Mouse (Mus musculus) lung, postnatal 10 days (tissue): Measurements from ENCODE around the gene Procr.

Experiments used
- DNase-seq: peaks from one replicate; pipeline ENCODE4 v3.0.0; 2021

The Procr gene

DNA sequence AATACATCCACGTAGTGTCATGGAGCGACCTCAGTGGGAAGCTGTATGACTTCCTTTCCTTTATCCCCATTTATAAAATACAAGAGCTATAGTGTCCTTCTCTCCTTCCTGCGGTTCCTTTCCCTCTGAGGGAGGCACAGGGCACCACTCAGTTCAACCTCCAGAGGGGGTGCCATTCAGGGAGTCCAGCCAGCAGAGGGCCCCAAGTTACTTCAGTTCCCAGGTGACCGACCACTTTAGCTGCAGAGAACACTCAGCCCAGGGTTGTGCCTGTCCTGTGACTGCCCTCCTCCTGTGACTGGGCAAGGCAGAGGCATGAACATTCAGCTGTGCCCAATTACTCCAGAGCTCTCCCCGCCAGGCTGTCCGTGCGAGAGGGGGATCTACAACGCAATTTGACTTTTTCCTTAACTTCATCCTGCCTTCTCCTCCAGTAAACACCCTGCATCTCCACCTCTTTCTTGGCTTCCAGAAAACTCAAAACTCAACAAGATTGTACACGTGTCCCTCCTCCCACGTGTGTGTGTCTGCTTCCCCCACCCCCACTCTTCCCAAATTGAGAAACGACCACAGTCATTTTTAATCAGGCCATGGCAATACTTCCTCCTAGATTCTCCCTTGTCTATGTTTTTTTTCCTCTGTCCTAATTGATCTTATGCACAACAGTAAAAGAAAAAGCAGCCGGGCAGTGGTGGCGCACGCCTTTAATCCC, 6.1 kb downstream of the Procr start:
- peak; percentile 13 for DNase-seq

DNA sequence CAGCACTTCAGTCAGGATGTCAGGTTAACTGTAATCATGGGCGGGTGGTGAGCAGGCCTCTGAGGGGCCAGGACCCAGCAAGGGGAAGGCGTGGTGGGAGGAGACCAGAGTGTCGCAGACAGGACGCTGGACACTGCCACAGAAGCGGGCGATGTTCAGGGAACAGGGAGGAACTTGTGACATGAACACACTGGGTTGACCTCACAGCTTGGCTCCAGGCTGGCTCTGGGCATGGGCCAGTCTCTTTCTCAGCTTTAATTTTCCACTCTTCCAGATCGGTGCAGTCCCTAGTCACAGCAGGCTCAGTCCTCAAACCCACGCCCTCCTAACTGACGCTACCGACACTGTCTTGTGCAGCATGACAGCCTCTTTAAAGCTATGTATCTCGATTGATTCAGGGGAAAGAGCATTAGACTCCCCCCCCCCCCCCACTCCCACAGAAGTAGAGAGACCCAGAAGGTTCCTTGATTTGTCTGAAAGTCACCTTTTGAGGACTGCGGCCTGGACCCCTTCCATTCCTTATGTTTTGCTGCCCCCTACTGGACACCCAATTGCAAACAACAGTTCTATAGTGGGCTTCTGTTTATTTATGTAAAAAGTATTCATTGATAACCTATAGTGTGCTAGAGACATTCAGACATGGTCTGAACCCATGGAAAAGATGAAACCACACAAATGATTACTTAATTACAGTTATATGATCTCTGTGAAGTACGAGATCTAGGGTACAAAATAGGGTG, 13.9 kb downstream of the Procr start:
- DNase-seq: peak; percentile 81

DNA sequence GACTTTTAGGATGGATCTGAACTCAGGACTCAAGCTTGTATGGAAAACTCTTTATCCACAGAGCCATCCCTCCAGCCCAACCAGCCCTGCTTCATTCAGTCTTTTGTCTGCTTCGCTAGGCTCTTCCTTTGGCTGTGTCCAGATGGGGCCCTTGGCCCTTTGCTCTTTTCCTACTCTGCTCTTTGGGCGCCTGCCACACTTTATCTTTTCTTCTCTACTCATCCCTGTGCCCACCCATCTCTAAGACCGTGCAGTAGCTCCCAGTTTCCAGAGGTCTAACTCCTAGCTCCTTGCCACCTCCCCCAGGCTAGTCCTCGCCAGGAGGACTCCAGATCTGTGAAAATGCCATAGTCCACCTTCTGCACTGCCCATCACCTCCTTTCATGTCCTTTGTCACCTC, 22.7 kb downstream of the Procr start:
- no peak for DNase-seq

DNA sequence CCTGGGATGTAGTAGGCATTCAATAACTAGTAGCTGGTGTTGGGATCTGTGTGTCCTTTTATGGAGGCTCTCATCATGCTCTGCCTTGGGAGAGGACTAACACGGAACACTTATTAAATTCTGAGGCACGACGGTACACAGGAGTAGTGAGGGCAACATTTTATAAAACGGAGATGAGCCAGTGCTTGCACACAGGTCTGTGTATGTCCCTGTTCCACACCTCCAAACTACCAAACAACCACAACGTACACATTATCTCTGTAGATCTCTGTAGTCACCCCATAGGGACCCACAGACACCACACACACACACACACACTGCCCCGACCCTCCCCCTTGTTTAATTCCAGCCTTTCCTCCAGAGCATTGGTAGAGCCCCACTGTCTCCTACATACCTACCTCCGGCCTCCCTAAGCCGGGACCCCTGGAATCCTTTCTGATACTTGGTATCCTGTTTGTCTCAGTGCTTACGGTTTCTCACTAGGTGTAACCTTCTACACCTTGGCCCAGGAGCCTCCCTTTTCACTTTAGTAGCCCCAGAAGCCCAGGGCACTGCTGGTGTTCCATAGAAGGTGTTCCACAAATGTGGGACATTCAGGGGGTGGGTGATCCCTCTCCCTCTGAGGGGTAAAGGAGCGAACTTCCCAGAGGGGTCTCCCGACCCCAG, 23.5 kb downstream of the Procr start:
- no peak for DNase-seq

DNA sequence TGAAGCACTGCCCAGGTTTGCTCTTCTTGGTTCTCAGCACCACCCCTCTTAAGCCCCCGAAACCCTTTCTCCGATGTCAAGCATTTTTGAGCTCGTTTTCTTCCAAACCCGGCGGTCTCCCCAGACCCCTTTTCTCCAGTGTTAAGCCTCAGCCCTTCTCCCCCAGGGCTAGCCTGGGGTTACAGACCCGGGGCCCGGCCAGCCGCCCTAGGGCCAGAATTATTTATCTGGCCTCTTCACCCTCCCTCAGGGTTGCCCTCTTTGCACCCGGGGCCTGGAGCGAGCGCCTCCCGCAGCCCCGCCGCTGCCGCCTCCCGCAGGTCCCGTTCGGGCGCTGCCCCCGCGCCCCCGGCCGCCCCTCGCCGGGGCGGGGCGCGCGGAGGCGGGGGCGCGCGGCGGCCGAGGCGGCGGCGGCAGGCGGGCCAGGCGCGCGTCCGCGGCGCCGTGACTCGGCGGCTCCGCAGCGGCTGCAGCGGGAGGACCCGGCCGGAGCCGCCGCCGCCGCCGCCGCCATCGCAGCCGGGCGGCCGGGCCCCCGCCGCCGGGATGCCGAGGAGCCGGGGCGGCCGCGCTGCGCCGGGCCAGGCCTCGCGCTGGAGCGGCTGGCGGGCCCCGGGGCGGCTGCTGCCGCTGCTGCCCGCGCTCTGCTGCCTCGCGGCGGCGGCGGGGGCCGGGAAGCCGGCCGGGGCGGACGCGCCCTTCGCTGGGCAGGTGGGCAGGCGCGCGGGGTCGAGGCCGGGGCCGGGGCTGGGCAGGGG, 24.2 kb downstream of the Procr start, which contains the start of gene Mmp24:
Gene Mmp24 (plus strand): TSS at position 416 of the 758 bp plus-strand sequence.
- no peak for DNase-seq

DNA sequence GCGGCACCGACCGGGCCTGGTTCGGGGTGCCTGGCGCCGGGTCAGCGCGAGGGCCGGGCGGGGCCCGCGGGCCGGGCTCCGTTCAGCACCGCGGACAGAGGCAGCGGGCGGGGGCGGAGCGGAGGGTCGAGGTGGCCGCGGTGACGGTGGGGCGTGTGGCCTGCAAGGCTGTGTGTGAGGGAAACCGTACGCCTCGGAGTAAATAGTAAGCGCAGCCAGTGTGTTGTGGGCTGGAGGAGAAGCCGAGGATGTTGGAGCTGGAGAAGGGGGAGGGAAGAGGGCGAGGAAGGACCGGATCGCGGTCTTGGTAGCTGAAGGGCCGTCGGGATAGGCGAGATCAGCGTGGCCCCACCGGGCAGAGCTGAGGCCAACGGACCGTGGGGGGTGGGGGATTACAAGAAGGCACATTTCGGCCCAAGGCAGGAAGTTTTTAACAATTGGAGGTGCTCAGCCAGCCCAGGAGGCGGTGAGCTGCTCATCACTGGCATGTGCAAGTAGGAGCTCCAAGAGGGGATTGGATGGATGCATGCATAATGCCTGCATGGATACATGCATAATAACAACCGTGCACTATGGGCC, 24.9 kb downstream of the Procr start:
- peak; percentile 79 for DNase-seq

DNA sequence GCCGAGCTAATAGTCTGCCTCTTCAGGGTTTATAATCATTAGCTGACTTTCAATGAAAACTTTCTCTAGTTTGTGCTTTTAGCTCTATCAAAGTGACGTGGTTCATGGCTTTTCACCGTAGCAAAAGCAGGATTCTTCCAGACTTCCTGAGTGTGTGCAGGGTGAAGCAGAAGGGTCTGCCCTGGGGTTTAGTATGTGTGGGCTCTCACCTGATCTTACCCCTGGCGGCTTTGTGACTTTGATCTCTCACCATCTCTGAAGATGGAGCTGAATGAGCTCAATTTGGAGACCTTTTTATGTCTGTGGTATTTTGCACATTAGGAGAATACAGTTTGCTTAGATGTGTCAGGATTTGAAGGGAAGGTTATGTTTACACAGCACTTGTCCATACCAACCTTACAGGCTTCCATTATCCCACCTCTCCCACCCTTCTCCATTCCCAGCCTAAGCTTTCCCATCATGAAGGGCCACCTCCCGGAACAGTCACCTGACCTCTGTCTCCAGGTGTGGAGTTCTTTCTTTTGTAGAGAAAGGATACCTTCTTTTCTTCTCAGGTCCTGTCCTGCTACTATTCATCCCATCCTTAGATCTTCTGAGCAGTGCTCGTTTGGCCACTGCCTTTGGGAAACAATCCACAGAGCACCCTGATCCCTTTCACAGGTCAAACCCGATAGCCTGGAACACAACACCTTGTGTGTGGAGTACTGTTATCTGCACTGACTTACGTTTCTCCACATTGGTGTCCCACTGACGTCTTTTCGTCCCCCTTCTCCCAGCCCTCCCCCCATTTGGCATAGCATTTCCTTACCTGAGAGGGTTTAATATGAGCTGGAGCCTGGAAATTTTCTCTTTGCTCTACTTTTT, 26.1 kb downstream of the Procr start:
- DNase-seq: no peak

DNA sequence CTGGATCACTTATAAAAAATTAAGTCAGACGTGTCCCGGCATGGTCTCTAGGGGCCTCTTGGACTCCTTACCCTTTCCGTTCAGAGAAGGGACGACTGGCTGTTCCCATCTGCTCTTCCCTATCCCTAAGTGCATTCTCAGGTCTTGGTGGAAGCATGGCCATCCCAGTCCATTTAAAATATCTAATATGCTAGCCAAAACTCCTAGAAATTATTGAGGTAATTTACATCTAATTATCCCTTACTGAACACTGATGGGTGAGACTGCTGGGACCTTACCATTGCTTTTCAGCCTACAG, 26.7 kb downstream of the Procr start:
- DNase-seq: no peak

DNA sequence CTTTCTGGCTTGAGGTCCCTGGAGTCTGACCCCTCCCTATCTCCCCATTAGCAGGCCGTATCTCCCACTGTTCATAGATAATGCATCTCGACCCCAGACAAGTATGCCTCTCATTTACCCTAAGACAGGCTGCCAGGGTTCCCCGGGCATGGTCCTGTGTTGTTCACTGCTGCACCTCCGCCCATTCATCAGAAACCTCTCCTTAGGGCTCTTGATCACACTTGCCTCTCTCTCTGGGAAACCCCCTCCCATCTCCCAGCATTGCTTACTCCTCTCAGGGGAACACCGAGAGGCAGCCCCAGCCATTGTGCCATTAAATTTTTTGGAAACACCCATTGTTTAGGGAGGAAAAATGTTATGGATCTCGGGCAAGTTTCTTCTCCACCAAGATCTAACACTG, 27.1 kb downstream of the Procr start:
- DNase-seq: no peak

DNA sequence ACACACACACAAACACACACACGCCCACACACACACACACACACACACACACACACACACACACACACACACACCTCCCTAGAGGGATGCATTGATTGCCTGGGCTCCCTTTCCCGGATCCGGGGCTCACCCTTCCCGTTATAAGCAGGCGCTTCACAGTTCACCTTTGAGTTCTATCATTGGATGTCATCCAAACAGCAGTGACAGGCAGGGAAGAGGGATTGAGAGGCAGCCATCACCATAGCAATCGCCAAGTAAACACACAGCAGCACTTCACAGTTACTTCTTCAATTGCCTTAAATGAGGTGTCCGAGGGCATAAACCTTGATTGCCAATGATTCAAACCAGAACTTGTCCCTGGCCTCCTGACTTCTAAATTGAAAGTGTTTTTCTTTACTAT, 28.1 kb downstream of the Procr start:
- no peak for DNase-seq

DNA sequence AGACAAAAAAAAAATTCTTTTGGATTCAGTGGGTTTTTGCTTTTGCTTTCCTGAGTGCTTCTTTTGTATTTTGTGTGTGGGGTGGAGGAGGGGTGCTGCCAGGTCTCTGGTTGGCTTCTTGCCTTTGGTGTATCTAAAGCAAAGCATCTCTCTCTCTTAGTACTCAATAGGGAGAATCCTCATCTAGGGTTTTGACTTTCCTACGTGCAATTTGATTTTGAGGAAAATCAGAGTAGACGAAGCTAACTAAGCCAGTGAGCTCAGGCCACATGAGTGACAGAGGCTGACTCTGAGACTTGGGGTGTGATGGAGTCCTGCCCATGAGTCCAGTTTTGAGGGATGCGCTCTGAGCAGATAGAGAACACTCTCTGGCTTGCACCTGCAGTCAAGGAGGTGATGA, 28.6 kb downstream of the Procr start:
- DNase-seq: no peak

DNA sequence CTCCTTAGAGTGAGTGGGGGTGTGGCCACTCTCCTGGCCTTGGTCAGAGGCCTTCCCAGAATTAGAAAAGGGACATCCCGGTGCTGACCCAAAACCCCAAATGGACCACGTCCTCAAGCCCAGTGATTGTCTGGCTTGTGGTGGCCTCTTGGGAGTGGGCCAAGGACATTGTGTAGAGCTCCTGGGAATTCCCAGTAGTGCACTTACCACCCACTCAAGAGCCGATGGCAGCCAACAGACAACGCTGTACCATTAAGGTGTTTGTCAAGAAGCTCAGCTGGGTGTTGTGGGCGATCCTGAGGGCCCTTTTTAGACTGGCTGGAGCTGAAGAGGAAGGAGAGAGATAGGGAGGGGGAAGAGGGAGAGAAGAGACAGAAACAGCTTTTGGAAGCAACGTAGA, 33.6 kb downstream of the Procr start:
- no peak for DNase-seq

DNA sequence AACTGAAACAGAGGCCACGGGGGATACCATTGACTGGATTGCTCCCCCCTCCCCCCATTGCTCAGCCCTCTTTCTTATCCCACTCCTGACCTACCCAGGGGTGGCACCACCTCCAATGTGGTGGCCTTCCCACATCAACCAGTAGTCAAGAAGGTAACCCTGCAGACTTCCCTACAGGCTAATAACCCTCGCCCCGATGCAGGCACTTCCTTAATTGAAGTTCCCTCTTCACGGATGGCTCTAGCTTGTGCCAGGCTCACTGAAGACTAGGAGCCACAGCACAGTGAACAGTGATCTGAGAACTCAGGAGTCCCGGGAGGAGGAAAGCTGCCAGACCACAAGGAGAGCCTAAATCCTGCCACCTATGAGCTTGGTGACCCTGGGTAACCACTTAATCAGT, 36.0 kb downstream of the Procr start:
- DNase-seq: no peak

DNA sequence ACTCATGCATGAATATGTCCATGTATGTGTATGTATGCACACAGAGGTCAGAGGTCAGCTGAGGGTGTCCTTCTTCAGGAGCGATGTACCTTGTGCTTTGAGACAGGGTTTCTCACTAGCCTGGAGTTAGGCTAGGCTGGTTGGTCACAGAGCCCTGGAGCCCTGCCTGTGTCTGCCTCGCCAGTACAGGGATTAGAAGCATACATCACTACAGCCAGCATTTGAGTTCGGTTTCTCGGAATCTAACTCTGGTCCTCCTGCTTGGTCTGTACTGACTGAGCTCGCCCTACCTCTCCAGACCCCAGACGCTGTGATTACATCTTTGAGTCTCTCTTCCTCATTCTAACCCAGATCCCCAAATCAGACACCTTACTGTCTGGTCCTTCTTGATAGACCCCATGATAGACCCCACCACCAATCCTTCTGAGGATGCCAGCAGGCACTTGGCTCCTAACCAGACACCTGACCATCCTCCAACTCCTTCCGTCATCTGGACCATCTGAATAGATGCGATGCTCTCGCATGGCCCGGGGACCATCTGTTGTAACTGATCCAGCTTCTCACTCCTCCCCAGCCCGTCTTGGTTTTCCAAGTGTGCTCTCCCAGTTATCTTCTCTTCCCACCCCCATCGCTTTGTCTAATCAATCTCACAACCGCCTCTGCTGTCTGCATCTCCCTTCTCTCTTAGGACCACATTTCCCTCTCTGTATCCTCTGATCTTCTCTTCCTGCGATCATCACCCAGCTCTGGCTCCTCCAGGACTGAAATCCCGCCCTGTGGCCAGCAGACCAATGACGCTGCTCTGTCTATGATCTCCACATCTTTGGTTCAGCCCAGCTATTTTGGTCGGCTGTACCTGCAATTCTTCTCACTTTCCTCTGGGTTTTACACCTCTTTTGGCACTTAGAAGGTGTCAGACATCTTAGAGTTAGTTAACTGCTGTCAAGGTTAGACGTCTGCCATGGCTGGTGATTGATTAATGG, 37.3 kb downstream of the Procr start:
- no peak for DNase-seq

DNA sequence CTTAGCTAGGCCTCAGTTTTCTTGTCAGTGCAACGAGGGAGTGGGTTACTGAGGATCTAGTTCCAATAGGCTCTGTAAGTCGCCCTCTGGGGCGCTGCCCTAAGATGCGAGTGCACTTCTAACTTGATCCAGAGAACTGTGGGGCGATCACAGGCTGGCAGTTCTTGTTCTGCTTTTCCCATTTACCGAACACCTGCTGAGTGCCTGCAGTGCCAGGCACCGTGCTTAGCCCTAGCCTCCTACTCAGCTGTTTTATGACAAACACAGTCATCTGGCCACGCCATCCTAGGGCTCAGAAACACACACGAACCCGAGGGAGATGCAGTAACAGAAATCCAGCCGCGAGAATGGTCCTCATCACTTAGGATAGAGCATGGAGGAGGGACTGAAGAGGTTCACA, 42.0 kb downstream of the Procr start:
- no peak for DNase-seq

DNA sequence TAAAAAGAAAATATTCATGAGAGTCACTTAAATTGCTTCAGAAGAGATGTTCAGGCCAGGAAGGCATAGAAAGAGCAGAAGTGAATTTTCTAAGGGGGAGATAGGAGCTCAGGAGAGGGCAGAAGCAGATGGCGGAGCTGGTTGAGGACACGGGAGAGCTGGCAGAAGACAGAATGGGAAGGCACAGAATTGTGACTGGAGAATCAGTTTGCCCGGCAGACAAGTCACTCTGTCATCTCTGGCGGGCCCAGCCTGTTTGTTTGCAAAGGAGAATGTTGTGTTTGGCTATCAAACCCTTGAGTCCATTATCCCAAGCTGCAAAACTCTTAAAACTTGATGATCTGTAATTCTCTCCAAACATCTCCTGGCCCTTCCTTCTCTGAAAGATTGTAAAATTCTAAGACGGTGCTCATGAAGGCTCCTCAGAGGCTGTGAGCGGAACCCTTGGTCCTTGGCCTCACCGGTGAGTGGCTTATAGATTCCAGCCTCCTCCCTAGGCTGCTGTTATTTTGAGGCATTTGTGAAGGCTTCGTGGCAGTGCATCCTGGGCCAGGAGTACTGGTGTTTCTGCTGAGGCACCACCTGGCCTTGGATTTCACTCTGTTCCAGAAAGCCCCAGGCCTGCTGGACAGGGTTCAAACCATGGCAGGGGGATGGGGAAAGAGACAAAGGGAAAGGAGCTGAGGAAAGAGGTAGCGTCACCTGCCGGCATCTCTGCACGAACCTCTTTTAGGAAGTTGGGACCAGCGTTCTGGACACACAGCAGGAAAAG, 43.9 kb downstream of the Procr start:
- no peak for DNase-seq

DNA sequence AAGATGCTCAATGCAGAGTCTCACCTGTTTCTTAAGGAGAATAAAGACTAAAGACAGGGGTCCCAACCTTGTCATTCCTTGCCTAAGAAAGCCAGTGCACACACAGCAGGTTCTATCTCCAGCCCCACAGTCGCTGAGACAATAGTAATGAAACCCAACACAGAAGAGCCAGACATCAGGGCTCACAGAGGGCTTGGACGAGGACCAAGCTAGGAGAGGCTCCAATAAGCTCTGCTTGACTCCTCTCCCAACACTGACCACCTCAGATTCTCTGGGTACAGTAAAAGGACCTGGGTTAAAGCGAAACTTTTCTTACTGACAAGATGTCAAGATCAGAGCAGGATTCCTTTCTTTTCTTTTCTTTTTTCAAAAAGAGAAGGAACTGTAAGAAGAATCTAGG, 47.7 kb downstream of the Procr start:
- DNase-seq: no peak

DNA sequence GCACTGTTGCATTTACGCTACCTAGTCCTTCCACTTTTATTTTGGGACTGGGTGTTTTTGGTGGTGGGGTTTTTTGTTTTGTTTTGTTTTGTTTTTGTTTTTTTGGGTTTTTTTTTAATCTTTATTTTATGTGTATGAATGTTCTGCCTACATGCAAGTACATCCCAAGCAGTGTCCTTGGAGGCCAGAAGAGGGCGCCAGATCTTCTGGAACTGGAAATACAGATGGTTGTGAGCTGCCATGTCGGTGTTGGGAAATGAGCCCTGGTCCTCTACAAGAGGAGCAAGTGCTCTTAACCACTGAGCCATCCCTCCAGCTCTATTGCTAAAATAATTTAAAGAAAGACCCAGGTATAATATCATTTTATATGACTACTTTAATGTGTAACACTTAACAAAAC, 51.8 kb downstream of the Procr start:
- no peak for DNase-seq

DNA sequence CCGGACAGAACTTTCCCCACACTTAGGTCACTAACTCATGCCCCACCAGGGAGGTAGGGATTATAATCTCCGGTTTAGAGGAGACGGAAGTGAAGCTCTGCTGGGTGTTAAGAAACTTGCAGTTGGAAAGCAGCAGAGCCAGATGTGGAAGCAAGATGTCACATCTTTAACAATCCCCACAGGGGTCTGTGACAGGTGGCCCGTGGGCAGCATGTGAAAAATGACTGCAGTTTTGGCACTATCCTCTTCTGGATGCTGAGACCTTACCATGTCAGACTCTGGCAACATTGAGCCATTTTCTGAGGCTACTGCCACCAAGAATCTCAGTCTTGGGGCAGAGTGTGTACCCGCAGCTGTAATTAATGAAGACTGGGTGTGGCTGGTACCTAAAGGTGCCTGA, 53.1 kb downstream of the Procr start:
- no peak for DNase-seq
